Mouse (Mus musculus) intestine, postnatal 0 days (tissue): ENCODE data around the gene Bmp7. TPM values are rescaled to one million over a fixed set of nuclear protein-coding genes. Genes with fewer than 3 reads are reported as not detected.

ENCODE experiments used
- ATAC-seq: fragments of 200-750 bp; cut with Nextera tagmentation; 2 replicates; pipeline ENCODE4 v1.8.0; 2017; ENCODE audit warnings: mild to moderate bottlenecking, moderate TSS enrichment, moderate library complexity
- H3K27ac ChIP-seq: fragments of 300-500 bp; sonication (generic); 2 replicates; pipeline ENCODE4 v1.5.1; 2014; ENCODE audit warnings: mild to moderate bottlenecking, low read depth, low read length, moderate library complexity
- H3K27me3 ChIP-seq: fragments of 300-500 bp; sonication (generic); replicated peaks from 2 replicates; pipeline ENCODE4 v1.6.1; 2014; ENCODE audit warnings: low read length, mixed read lengths; ENCODE audit not compliant: control insufficient read depth, insufficient read depth
- H3K36me3 ChIP-seq: fragments of 300-500 bp; sonication (generic); 2 replicates; pipeline ENCODE4 v1.6.1; 2014; ENCODE audit warnings: mild to moderate bottlenecking, moderate library complexity; ENCODE audit not compliant: control insufficient read depth, insufficient read depth
- H3K4me1 ChIP-seq: fragments of 300-500 bp; sonication (generic); replicated peaks from 2 replicates; pipeline ENCODE4 v1.6.1; 2014; ENCODE audit warnings: antibody characterized with exemption, low read length, mixed read lengths; ENCODE audit not compliant: control insufficient read depth, insufficient read depth
- H3K4me2 ChIP-seq: fragments of 300-500 bp; sonication (generic); replicated peaks from 2 replicates; pipeline ENCODE4 v1.6.1; 2014; ENCODE audit warnings: low read depth, mild to moderate bottlenecking, moderate library complexity
- H3K4me3 ChIP-seq: fragments of 300-500 bp; sonication (generic); 2 replicates; pipeline ENCODE4 v1.5.1; 2014; ENCODE audit warnings: low read depth, low read length
- H3K9ac ChIP-seq: fragments of 300-500 bp; sonication (generic); 2 replicates; pipeline ENCODE4 v1.6.1; 2014; ENCODE audit warnings: mild to moderate bottlenecking, low read depth, low read length
- H3K9me3 ChIP-seq: fragments of 300-500 bp; sonication (generic); 2 replicates; pipeline ENCODE4 v1.6.1; 2016; ENCODE audit warnings: mixed run types; ENCODE audit not compliant: control insufficient read depth
- CTCF ChIP-seq: sonication (generic); IDR thresholded peaks from 2 replicates; pipeline ENCODE4 v1.5.1; 2016; ENCODE audit warnings: low read depth, mild to moderate bottlenecking, control low read depth, antibody characterized with exemption, moderate library complexity
- WGBS: fragments of 180-500 bp; shearing (Covaris S2); extraction: QIAGEN DNeasy Blood & Tissue Kit; methylation state at CpG from one replicate; pipeline ENCODE4 v1.1.7; 2014; 5-methylcytosine and 5-hydroxymethylcytosine counted together
- polyA plus RNA-seq: library from polyadenylated mRNA; unstranded; fragments of >200 nt; fragmentation: Nextera tagmentation; extraction: Ambion mirVana; gene quantifications from 2 replicates; pipeline ENCODE4 v1.2.1, GENCODE M21; 2015

Gene Bmp7
- polyA plus RNA-seq, 1 experiment from 2014 or later, result 37.6 TPM

- Histone ChIP-seq H3K4me2 (no peak overlapping the region), H3K36me3 (no peaks in the 10 kb centered on the region), H3K4me1 (peaks cover 4% of the 10 kb centered on the region; the same call in 1 of the 2 replicates), H3K4me3 (no peak overlapping the region), H3K9me3 (no peaks in the 10 kb centered on the region), H3K27me3 (no peaks in the 10 kb centered on the region), H3K27ac (no peak overlapping the region), H3K9ac (no peak overlapping the region)
- 54% methylated on average over 31 of the region's 31 CpGs for WGBS
- no peak for TF ChIP-seq CTCF
- ATAC-seq, result no peak
These were observed 94.4 kb downstream of the Bmp7 start for GRCm38 (mm10) chr2:172845536-172846310.

DNA sequence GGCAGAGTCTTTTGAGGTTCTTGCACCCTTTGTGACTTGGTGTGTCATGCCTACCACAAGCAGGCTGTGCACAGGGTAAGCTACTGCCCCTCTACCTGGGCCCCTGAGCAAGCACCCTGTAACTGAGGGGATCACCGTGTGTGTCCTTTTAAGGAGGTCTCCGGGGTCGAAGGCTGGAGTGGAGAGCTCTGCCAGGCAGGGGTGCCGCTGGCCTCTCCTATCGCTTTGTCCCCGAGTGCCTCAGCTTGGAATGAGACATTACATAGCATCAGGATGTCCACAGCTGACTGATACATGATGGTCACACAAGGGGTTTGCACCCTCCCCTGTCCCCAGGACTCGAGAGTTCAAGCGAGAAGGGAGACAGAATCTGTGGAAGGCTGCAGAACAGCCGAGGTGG, 96.2 kb downstream of the Bmp7 start:
- no peaks in the 10 kb centered on the region for H3K9me3 ChIP-seq
- WGBS, result 71% methylated on average over 9 of the region's 9 CpGs

GRCm38 (mm10) chr2:172842306-172842705, 97.8 kb downstream of the Bmp7 start:
- WGBS, result 64% methylated on average over 4 of the region's 4 CpGs
- ATAC-seq, result no peak
- no peak for TF ChIP-seq CTCF
- Histone ChIP-seq H3K9me3 (no peaks in the 10 kb centered on the region), H3K4me3 (no peak overlapping the region), H3K9ac (no peak overlapping the region), H3K36me3 (no peaks in the 10 kb centered on the region), H3K4me1 (peaks cover 6% of the 10 kb centered on the region; the same call in 1 of the 2 replicates), H3K27ac (no peak overlapping the region), H3K4me2 (no peak overlapping the region), H3K27me3 (no peaks in the 10 kb centered on the region)

More for the DNA sequence above, 96.2 kb downstream of the Bmp7 start:
- H3K36me3 ChIP-seq, result no peaks in the 10 kb centered on the region
- H3K4me3 ChIP-seq, result no peak overlapping the region
- H3K4me2 ChIP-seq, result no peak overlapping the region
- H3K27ac ChIP-seq, result no peak overlapping the region
- H3K4me1 ChIP-seq, result peaks cover 6% of the 10 kb centered on the region
- no peak overlapping the region for H3K9ac ChIP-seq
- TF ChIP-seq CTCF, result no peak
- no peaks in the 10 kb centered on the region for H3K27me3 ChIP-seq
- no peak for ATAC-seq

DNA sequence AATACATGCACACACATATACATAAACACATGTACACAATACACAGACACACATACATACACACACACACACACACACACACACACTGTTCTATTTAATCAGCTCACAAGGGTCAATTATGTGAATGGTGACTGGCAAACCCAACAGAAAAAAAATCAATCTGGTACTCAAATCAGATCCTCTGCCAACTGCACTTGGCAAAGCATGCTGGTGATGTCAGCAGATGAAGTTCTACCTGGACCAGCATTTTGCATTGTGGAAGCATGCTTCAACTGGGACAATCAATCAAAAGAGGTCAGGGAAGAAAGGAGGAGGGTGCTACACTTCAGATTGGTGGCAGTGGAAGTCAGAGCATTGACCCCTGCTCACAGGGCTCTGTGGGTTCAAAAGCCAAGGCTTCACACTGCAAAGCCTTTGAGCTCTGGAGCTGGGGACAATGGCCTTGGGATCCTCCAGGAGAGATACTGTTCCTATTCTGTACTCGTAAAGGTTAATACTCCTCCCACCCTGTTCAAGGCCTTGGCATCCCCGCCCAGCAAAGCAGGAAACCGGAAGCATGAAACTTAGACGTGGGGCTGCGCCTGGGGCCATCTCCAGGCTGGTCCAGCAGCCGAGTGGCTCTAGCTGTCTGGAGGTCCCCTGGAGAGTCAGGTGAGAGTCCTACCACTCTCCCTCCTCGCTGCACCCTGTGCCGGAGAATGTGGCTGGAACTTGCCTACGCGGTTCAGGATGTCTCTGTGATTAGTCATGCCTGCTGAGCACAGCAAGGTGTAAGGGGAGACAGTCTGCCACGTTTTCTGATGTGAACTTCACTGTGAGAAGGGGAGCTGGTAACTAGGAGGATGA, 99.0 kb downstream of the Bmp7 start:
- H3K27me3 ChIP-seq, result no peaks in the 10 kb centered on the region
- H3K9ac ChIP-seq, result no peak overlapping the region
- H3K9me3 ChIP-seq, result no peaks in the 10 kb centered on the region
- peak; percentile 67 for ATAC-seq
- TF ChIP-seq CTCF, result no peak
- H3K36me3 ChIP-seq, result no peaks in the 10 kb centered on the region
- H3K4me1 ChIP-seq, result peaks cover 6% of the 10 kb centered on the region; the same call in 1 of the 2 replicates
- no peak overlapping the region for H3K4me3 ChIP-seq
- WGBS, result 35% methylated on average over 11 of the region's 11 CpGs
- peak overlapping the region; percentile 32; the same call in 1 of the 2 replicates for H3K4me2 ChIP-seq
- peak overlapping the region; percentile 41; the same call in 1 of the 2 replicates for H3K27ac ChIP-seq

DNA sequence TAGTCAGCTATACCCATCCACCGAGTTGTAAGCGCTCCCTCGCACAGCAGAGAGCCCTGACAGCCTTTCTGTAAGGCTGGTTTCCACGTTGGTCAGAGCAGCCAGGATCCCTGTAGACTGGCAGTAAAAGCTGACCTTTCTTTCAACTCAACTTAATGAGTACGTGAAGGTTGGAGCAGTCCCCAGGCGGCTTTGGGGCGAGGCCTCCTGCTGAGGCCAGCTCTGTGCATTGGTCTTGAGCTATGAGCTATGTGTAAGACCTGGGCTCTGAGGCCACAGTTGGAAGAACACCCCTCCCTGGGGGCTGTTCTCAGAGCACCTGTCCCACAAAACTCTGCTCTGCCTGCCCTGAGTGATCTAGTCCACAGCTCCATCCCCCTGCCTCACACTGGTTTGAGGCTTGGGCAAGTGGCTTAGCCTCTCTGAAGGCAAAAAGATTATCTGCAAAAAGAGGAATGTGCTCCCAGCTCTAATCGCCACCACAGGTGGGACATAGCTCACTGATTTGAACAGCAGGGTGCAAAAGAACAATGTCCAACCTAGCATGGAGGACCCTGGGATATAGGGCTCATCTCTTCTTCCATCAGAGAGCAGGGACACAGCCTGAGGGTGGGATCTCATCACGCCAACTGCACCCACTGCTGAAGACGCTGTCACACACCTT, 100.7 kb downstream of the Bmp7 start:
- no peak for ATAC-seq
- H3K9ac ChIP-seq, result no peak overlapping the region
- no peaks in the 10 kb centered on the region for H3K36me3 ChIP-seq
- H3K4me1 ChIP-seq, result peaks cover 6% of the 10 kb centered on the region; the same call in 1 of the 2 replicates
- H3K4me2 ChIP-seq, result no peak overlapping the region
- no peak overlapping the region for H3K4me3 ChIP-seq
- H3K27ac ChIP-seq, result no peak overlapping the region
- H3K27me3 ChIP-seq, result no peaks in the 10 kb centered on the region
- WGBS, result 36% methylated on average over 10 of the region's 10 CpGs
- H3K9me3 ChIP-seq, result no peaks in the 10 kb centered on the region
- no peak for TF ChIP-seq CTCF

GRCm38 (mm10) chr2:172836516-172836915, 103.6 kb downstream of the Bmp7 start:
- Histone ChIP-seq H3K4me1 (peaks cover 3% of the 10 kb centered on the region; the same call in 1 of the 2 replicates), H3K9me3 (no peaks in the 10 kb centered on the region), H3K4me2 (no peak overlapping the region), H3K27ac (no peak overlapping the region), H3K36me3 (no peaks in the 10 kb centered on the region), H3K27me3 (no peaks in the 10 kb centered on the region), H3K4me3 (no peak overlapping the region), H3K9ac (no peak overlapping the region)
- WGBS, result 80% methylated on average over 6 of the region's 6 CpGs
- no peak for TF ChIP-seq CTCF
- no peak for ATAC-seq
